Mouse (Mus musculus): ENCODE measurements around the gene Fam20b. TPM values are rescaled to one million over a fixed set of nuclear protein-coding genes. Genes with fewer than 3 reads are reported as not detected.
"Not testable (repeated sequence)": the region's sequence is repeated elsewhere in the genome, so short reads cannot be mapped to it uniquely, and the experiment has no call there.

Fam20b gene
- polyA plus RNA-seq, 1 experiment from 2014 or later: 22.9 TPM

DNA sequence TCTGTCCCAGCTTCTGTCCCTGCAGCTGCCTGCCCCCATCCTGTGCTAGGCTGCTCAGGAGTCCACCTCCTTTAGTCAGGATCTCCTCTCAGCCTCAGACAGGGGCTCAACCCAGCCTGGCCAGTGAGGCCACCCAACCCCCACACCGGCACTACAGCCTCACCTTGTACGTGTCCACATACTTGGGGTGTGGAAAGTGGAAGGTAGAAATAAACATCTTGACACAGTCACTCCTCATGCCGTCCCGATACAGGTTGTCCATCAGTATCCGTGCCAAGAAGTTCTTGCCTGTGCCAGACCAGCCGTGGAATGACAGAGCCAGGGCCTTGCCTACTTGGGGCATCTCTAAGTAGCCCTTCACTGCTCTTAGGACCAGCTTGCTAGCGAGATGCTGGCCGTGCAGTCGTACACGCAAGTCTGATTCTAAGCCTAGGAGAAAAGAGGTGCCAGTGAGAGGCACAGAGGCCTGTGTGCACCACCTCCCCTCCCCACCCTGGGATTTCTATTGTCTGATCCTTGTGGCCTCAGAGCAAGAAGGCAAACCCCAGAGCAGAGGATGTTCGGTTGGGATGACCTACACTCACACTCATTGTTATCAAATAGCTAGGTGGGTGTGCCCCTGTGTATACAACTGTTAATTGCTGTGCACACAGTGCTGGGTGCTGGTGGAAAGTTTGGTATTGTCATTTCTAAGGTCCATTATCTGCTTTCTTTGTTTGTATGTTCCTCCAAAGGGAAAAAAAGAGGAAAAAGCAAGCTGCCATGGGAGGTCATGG, 49.5 kb downstream of the Fam20b start:
- DNase-seq (ENCODE audit: low spot score): no peak
- no peak overlapping the region for H3K27ac ChIP-seq (ENCODE audit: low read depth, low read length)
- no peak for ATAC-seq (ENCODE audit: low FRiP score)
- no peak overlapping the region for H3K4me3 ChIP-seq (ENCODE audit: low read depth, low read length)
- no peaks in the 10 kb centered on the region for H3K9me3 ChIP-seq (ENCODE audit: control insufficient read depth, low read length)
- H3K27me3 ChIP-seq (ENCODE audit: control insufficient read depth, insufficient read depth, low read length): no peaks in the 10 kb centered on the region
- peaks cover 3% of the 10 kb centered on the region; the same call in 1 of the 2 replicates for H3K4me1 ChIP-seq (replicated peaks; ENCODE audit: control insufficient read depth, insufficient read depth, low read length)
- H3K4me2 ChIP-seq (replicated peaks; ENCODE audit: low read depth, low read length): no peak overlapping the region
- no peak overlapping the region for H3K9ac ChIP-seq (ENCODE audit: low read depth, low read length)
- H3K36me3 ChIP-seq (ENCODE audit: control insufficient read depth, insufficient read depth, low read length): no peaks in the 10 kb centered on the region
- 38% methylated on average over 11 of the region's 11 CpGs for WGBS

DNA sequence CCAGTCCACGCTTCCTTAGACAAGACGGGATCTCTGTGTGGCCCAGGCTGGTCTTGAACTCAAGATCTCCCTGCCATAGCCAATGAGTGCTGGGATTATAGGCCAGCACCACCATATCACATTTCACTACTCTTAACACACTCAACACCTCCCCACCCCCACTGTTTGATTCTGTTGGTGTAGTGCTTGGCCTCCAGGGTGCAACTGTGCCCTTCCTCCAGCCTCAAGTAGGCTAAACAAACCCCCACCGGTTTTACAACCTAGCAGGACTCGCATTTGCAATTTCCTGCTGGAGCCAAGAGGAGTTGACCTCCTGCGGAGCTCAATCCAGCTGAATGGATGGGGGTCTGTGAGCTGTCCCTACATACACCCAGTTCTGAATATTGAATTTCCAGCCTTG, 50.3 kb downstream of the Fam20b start:
- Histone ChIP-seq H3K27ac (ENCODE audit: low read depth, low read length) (no peak overlapping the region), H3K4me3 (ENCODE audit: low read depth, low read length) (no peak overlapping the region), H3K4me1 (replicated peaks; ENCODE audit: control insufficient read depth, insufficient read depth, low read length) (peaks cover 2% of the 10 kb centered on the region; the same call in 1 of the 2 replicates), H3K36me3 (ENCODE audit: control insufficient read depth, insufficient read depth, low read length) (no peaks in the 10 kb centered on the region), H3K27me3 (ENCODE audit: control insufficient read depth, insufficient read depth, low read length) (no peaks in the 10 kb centered on the region), H3K9me3 (ENCODE audit: control insufficient read depth, low read length) (no peaks in the 10 kb centered on the region), H3K4me2 (replicated peaks; ENCODE audit: low read depth, low read length) (no peak overlapping the region), H3K9ac (ENCODE audit: low read depth, low read length) (no peak overlapping the region)
- DNase-seq (ENCODE audit: low spot score) (no peak), ATAC-seq (ENCODE audit: low FRiP score) (no peak)
- WGBS: 34% methylated on average over 5 of the region's 5 CpGs

DNA sequence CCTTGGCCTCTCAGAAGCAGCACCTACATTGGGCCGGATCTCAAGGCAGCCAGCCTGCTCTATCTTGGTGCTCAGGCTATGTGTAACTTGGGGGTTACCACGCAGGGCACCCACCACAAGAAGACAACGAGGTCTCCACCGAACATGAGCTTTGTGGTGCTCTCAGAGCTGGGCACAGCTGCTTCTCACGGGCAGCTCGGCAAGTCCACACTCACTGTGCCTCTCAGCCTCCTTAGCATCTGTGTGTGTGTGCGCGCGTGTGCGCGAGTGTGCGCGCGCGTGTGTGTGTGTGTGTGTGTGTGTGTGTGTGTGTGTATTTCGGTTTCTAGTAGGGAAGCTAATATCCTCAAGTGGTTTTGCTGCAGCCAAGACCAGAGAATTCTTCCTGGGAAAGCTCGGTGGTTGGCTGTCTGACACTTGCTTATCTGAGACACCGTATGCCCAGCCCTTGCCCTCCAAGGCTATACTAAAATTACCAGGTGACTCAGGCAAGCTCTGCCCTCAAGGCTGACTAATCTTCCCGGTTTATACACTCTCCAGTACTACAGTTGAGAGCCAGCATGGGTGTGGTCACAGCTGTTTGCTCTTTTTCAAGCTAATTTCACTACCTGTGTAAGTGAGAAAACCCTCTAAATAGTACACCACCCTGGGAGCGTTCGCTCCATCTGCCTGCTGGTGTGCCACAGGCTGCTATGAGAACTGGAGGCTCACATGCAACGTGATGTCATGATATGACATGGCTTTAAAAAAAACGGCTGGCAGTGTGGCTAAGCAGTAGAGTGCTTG, 51.6 kb downstream of the Fam20b start:
- H3K27me3 ChIP-seq (ENCODE audit: control insufficient read depth, insufficient read depth, low read length): no peaks in the 10 kb centered on the region
- no peaks in the 10 kb centered on the region for H3K36me3 ChIP-seq (ENCODE audit: control insufficient read depth, insufficient read depth, low read length)
- H3K9ac ChIP-seq (ENCODE audit: low read depth, low read length): no peak overlapping the region
- no peak for ATAC-seq (ENCODE audit: low FRiP score)
- no peak overlapping the region for H3K4me2 ChIP-seq (replicated peaks; ENCODE audit: low read depth, low read length)
- no peak overlapping the region for H3K4me3 ChIP-seq (ENCODE audit: low read depth, low read length)
- WGBS: 85% methylated on average over 18 of the region's 23 CpGs
- no peaks in the 10 kb centered on the region for H3K9me3 ChIP-seq (ENCODE audit: control insufficient read depth, low read length)
- DNase-seq (ENCODE audit: low spot score): no peak
- no peaks in the 10 kb centered on the region for H3K4me1 ChIP-seq (replicated peaks; ENCODE audit: control insufficient read depth, insufficient read depth, low read length)
- H3K27ac ChIP-seq (ENCODE audit: low read depth, low read length): no peak overlapping the region

DNA sequence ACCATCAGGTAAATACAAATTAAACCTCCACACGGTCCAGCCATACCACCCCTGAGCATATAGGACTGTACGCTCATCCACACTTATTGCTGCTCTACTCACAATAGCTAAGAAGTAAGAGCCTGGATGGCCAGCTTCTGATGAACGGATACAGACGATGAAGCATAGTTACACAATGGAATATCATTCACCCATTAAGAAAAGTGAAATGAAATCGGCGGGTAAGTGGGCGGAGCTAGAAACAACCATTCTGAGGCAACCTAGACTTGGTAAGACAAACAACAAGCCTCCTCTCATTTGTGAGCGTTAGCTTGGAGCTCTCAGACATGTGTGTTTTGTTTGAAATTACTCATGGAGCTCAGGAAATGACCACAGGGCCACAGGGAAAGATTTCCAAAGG, 53.1 kb downstream of the Fam20b start:
- H3K4me1 ChIP-seq (replicated peaks; ENCODE audit: control insufficient read depth, insufficient read depth, low read length): no peaks in the 10 kb centered on the region
- no peak overlapping the region for H3K9ac ChIP-seq (ENCODE audit: low read depth, low read length)
- ATAC-seq (ENCODE audit: low FRiP score) (no peak), DNase-seq (ENCODE audit: low spot score) (no peak)
- H3K36me3 ChIP-seq (ENCODE audit: control insufficient read depth, insufficient read depth, low read length): no peaks in the 10 kb centered on the region
- no peaks in the 10 kb centered on the region for H3K9me3 ChIP-seq (ENCODE audit: control insufficient read depth, low read length)
- H3K4me3 ChIP-seq (ENCODE audit: low read depth, low read length): no peak overlapping the region
- H3K27ac ChIP-seq (ENCODE audit: low read depth, low read length): no peak overlapping the region
- 85% methylated on average over 8 of the region's 8 CpGs for WGBS
- H3K27me3 ChIP-seq (ENCODE audit: control insufficient read depth, insufficient read depth, low read length): no peaks in the 10 kb centered on the region
- no peak overlapping the region for H3K4me2 ChIP-seq (replicated peaks; ENCODE audit: low read depth, low read length)

DNA sequence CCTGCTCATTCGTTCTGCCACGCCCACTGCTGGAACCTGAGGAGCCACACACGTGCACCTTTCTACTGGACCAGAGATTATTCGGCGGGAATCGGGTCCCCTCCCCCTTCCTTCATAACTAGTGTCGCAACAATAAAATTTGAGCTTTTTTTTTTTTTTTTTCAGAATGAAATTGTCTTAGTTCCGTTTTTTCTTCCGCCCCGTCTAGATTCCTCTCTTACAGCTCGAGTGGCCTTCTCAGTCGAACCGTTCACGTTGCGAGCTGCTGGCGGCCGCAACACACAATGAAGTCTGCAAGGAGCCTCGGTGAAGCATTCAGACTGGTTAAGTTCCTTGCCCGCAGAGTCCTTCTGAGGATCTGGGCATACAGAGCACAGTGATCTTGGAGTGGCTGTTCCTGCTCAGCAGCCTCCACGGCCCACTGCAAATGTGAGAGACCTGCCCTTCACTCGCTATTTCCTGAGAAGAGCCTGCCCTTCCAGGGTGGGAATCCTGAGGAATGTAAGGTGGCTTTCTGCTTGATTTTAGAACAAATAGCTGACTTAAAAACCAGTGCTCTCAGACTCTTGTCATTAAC, 58.1 kb downstream of the Fam20b start:
- H3K4me1 ChIP-seq (replicated peaks; ENCODE audit: control insufficient read depth, insufficient read depth, low read length); H3K27me3 ChIP-seq (ENCODE audit: control insufficient read depth, insufficient read depth, low read length); ATAC-seq (ENCODE audit: low FRiP score); H3K27ac ChIP-seq (ENCODE audit: low read depth, low read length); DNase-seq (ENCODE audit: low spot score); H3K4me2 ChIP-seq (replicated peaks; ENCODE audit: low read depth, low read length); H3K4me3 ChIP-seq (ENCODE audit: low read depth, low read length); H3K9ac ChIP-seq (ENCODE audit: low read depth, low read length); H3K36me3 ChIP-seq (ENCODE audit: control insufficient read depth, insufficient read depth, low read length); H3K9me3 ChIP-seq (ENCODE audit: control insufficient read depth, low read length): not testable (repeated sequence)
- WGBS: 82% methylated on average over 16 of the region's 21 CpGs

DNA sequence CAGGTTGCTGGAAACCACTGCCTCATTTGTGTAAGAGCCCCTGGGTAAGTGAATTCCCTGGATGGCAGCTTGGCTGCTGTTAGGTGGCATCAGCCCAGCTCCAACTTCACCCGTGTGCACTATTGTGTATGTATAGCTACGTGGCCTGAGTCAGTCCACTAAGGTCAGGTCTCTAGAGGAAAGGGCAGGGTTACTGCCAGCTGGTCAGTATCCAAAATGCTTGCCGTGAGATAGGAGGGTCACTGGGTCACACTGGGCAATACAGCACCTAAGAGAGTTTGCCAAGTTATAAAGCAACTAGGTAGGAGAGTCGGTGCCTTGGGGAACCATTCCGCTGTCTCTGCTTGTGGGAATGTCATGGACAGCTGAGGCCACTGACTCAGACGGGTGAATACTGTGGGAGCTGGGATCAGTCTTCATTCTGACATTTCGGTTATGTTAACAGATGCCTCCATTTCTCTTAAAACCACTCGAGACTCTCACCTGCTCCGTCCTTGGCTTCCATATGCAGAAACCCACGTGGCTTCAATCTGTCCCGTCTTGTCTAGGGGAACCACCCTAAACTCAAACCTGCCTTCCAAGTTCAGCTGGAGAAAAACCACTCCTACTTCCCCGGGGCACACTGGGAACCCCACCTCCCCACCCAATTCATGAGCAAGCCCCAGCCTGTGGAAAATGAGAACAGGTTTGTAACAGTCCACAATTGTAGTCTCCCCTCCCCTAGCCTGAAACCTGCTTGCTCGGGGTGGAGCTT, 58.8 kb downstream of the Fam20b start:
- Histone ChIP-seq H3K9ac (ENCODE audit: low read depth, low read length) (no peak overlapping the region), H3K4me2 (replicated peaks; ENCODE audit: low read depth, low read length) (no peak overlapping the region), H3K36me3 (ENCODE audit: control insufficient read depth, insufficient read depth, low read length) (no peaks in the 10 kb centered on the region), H3K27ac (ENCODE audit: low read depth, low read length) (no peak overlapping the region), H3K27me3 (ENCODE audit: control insufficient read depth, insufficient read depth, low read length) (no peaks in the 10 kb centered on the region), H3K4me3 (ENCODE audit: low read depth, low read length) (no peak overlapping the region), H3K4me1 (replicated peaks; ENCODE audit: control insufficient read depth, insufficient read depth, low read length) (no peaks in the 10 kb centered on the region), H3K9me3 (ENCODE audit: control insufficient read depth, low read length) (no peaks in the 10 kb centered on the region)
- no peak for ATAC-seq (ENCODE audit: low FRiP score)
- DNase-seq (ENCODE audit: low spot score): no peak
- 86% methylated on average over 13 of the region's 13 CpGs for WGBS

DNA sequence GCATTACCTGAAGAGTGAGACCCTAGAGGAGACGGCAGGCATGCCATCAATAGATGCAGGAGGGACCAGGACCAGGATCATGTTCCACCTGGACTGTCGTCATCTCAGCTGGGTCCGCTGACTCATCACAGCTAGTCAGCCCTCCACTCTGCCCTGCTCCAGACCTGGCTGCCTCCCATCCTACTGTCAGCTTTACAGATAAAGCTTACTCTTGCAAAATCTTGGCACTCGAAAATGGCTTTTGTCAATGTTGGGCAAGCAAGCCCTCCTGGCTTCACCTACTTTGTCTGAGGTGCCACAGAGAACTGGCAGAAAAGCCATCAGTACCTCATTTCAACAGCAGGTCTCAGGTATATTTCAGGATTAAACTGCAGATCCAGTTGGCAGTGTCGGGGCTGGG, 60.2 kb downstream of the Fam20b start:
- H3K9me3 ChIP-seq (ENCODE audit: control insufficient read depth, low read length): no peaks in the 10 kb centered on the region
- DNase-seq (ENCODE audit: low spot score) (no peak), ATAC-seq (ENCODE audit: low FRiP score) (no peak)
- no peaks in the 10 kb centered on the region for H3K36me3 ChIP-seq (ENCODE audit: control insufficient read depth, insufficient read depth, low read length)
- no peak overlapping the region for H3K4me3 ChIP-seq (ENCODE audit: low read depth, low read length)
- no peak overlapping the region for H3K4me2 ChIP-seq (replicated peaks; ENCODE audit: low read depth, low read length)
- H3K27me3 ChIP-seq (ENCODE audit: control insufficient read depth, insufficient read depth, low read length): no peaks in the 10 kb centered on the region
- H3K9ac ChIP-seq (ENCODE audit: low read depth, low read length): no peak overlapping the region
- H3K4me1 ChIP-seq (replicated peaks; ENCODE audit: control insufficient read depth, insufficient read depth, low read length): no peaks in the 10 kb centered on the region
- 87% methylated on average over 5 of the region's 5 CpGs for WGBS
- H3K27ac ChIP-seq (ENCODE audit: low read depth, low read length): no peak overlapping the region

DNA sequence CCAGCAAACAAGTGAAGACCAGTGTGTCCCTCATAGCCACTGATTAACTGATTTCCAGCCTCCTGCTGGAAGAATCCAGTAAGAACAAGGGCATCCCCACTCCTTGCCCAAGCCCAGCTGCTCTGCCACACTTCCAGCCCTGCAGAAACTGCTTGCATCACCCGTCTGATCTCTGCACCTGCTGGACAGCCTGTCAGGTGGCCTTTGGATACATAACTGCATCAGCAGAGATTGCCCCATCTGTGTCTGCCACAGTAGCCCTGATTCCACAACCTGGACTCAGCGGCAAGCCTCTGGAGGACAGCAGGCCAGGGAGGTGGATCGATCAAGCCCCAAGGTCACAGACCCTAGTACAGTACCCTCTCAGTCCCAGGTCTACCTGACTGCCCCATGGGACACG, 61.4 kb downstream of the Fam20b start:
- Histone ChIP-seq H3K9ac (ENCODE audit: low read depth, low read length) (no peak overlapping the region), H3K27me3 (ENCODE audit: control insufficient read depth, insufficient read depth, low read length) (no peaks in the 10 kb centered on the region), H3K4me1 (replicated peaks; ENCODE audit: control insufficient read depth, insufficient read depth, low read length) (no peaks in the 10 kb centered on the region), H3K4me3 (ENCODE audit: low read depth, low read length) (no peak overlapping the region), H3K36me3 (ENCODE audit: control insufficient read depth, insufficient read depth, low read length) (no peaks in the 10 kb centered on the region), H3K27ac (ENCODE audit: low read depth, low read length) (no peak overlapping the region), H3K9me3 (ENCODE audit: control insufficient read depth, low read length) (no peaks in the 10 kb centered on the region), H3K4me2 (replicated peaks; ENCODE audit: low read depth, low read length) (no peak overlapping the region)
- ATAC-seq (ENCODE audit: low FRiP score): no peak
- DNase-seq (ENCODE audit: low spot score): no peak
- 89% methylated on average over 4 of the region's 4 CpGs for WGBS
